Mouse (Mus musculus): ENCODE measurements around the gene Scml4. TPM values are rescaled to one million over a fixed set of nuclear protein-coding genes. Genes with fewer than 3 reads are reported as not detected.

Gene Scml4
- total and polyA plus RNA-seq, 3 experiments = 0.03 to 0.08 TPM; not detected in 1

GRCm38 (mm10) chr10:42859781-42860158, 400 bp upstream of the Scml4 start:
- Histone ChIP-seq H3K27me3 (ENCODE audit: control insufficient read depth in 1 of 2, insufficient read depth in 2 of 2, low read length in 2 of 2) (no peaks in the 10 kb centered on the region; a peak in 1 of 4 replicates), H3K79me2 (ENCODE audit: control insufficient read depth, insufficient read depth, low read length, poor library complexity) (no peaks in the 10 kb centered on the region)
- TF ChIP-seq MYB (IDR thresholded peaks at IDR 0.05; ENCODE audit: low read depth, low read length) = no peak
- TF ChIP-seq GABPA (IDR thresholded peaks at IDR 0.05; ENCODE audit: low read depth, low read length) = no peak
- TF ChIP-seq JUND (IDR thresholded peaks at IDR 0.05; ENCODE audit: low read depth, low read length) = no peak
- no peak for TF ChIP-seq POLR2A (IDR thresholded peaks at IDR 0.05; ENCODE audit: control insufficient read depth in 1 of 2, insufficient read depth in 1 of 2, low read depth in 1 of 2, low read length in 2 of 2, poor library complexity in 1 of 2)
- no peak for TF ChIP-seq CHD1 (IDR thresholded peaks at IDR 0.05; ENCODE audit: low read depth, low read length)
- TF ChIP-seq BHLHE40 (IDR thresholded peaks at IDR 0.05; ENCODE audit: borderline replicate concordance, low read depth, low read length) = no peak
- TF ChIP-seq TBP (IDR thresholded peaks at IDR 0.05; ENCODE audit: low read depth, low read length) = no peak
- no peak for TF ChIP-seq POLR2AphosphoS5 (IDR thresholded peaks at IDR 0.05; ENCODE audit: borderline replicate concordance, low read depth, low read length)
- TF ChIP-seq USF2 (IDR thresholded peaks at IDR 0.05; ENCODE audit: borderline replicate concordance in 1 of 2, insufficient read depth in 1 of 2, low read depth in 1 of 2, low read length in 2 of 2) = no peak
- no peak for TF ChIP-seq MAZ (IDR thresholded peaks at IDR 0.05; ENCODE audit: low read depth, low read length)
- no peak for TF ChIP-seq UBTF (IDR thresholded peaks at IDR 0.05; ENCODE audit: borderline replicate concordance, insufficient read depth, low read depth, low read length)
- no peak for TF ChIP-seq MYC (IDR thresholded peaks at IDR 0.05; ENCODE audit: low read depth, low read length)
- TF ChIP-seq USF1 (IDR thresholded peaks at IDR 0.05; ENCODE audit: low read depth, low read length) = no peak
- no peak for TF ChIP-seq TAL1 (IDR thresholded peaks at IDR 0.05; ENCODE audit: low read length)
- TF ChIP-seq NRF1 (IDR thresholded peaks at IDR 0.05; ENCODE audit: insufficient read depth, low read depth, low read length, poor library complexity, severe bottlenecking) = no peak
- TF ChIP-seq ZKSCAN1 (IDR thresholded peaks at IDR 0.05; ENCODE audit: low read depth, low read length) = no peak
- no peak for TF ChIP-seq ZMIZ1 (IDR thresholded peaks at IDR 0.05; ENCODE audit: low read depth, low read length)
- no peak for TF ChIP-seq ZNF384 (IDR thresholded peaks at IDR 0.05; ENCODE audit: low read depth, low read length)
- TF ChIP-seq ZC3H11A (IDR thresholded peaks at IDR 0.05; ENCODE audit: low read depth, low read length) = no peak
- TF ChIP-seq RCOR1 (IDR thresholded peaks at IDR 0.05; ENCODE audit: low read depth, low read length) = no peak

GRCm38 (mm10) chr10:42861446-42861845, 1.3 kb downstream of the Scml4 start:
- no peaks in the 10 kb centered on the region for H3K9me3 ChIP-seq (replicated peaks; ENCODE audit: insufficient read depth, low read length)
- no peaks in the 10 kb centered on the region; a peak in 1 of 4 replicates for H3K27me3 ChIP-seq (ENCODE audit: control insufficient read depth in 1 of 2, insufficient read depth in 2 of 2, low read length in 2 of 2)
- no peaks in the 10 kb centered on the region for H3K36me3 ChIP-seq (ENCODE audit: control insufficient read depth in 1 of 2, insufficient read depth in 2 of 2, low read length in 2 of 2)
- no peak overlapping the region for H3K9ac ChIP-seq (ENCODE audit: control insufficient read depth, low read depth, low read length, poor library complexity, severe bottlenecking)
- H3K27ac ChIP-seq (ENCODE audit: control insufficient read depth, low read depth, low read length) = no peak overlapping the region
- no peak overlapping the region for H3K4me3 ChIP-seq (ENCODE audit: control insufficient read depth in 1 of 2, insufficient read depth in 1 of 2, low read depth in 2 of 2, low read length in 2 of 2)
- TF ChIP-seq MXI1 (IDR thresholded peaks at IDR 0.05; ENCODE audit: low read depth, low read length) (no peak), ZNF384 (IDR thresholded peaks at IDR 0.05; ENCODE audit: low read depth, low read length) (no peak), HCFC1 (IDR thresholded peaks at IDR 0.05; ENCODE audit: low read depth, low read length) (no peak), USF2 (IDR thresholded peaks at IDR 0.05; ENCODE audit: borderline replicate concordance in 1 of 2, insufficient read depth in 1 of 2, low read depth in 1 of 2, low read length in 2 of 2) (no peak), CHD1 (IDR thresholded peaks at IDR 0.05; ENCODE audit: low read depth, low read length) (no peak), NELFE (IDR thresholded peaks at IDR 0.05; ENCODE audit: low read depth, low read length) (no peak), JUND (IDR thresholded peaks at IDR 0.05; ENCODE audit: low read depth, low read length) (no peak), ZMIZ1 (IDR thresholded peaks at IDR 0.05; ENCODE audit: low read depth, low read length) (no peak), RCOR1 (IDR thresholded peaks at IDR 0.05; ENCODE audit: low read depth, low read length) (no peak), ETS1 (IDR thresholded peaks at IDR 0.05; ENCODE audit: low read depth, low read length) (no peak), RAD21 (IDR thresholded peaks at IDR 0.05; ENCODE audit: low read depth, low read length) (no peak), MYB (IDR thresholded peaks at IDR 0.05; ENCODE audit: low read depth, low read length) (no peak)
- H3K79me2 ChIP-seq (ENCODE audit: control insufficient read depth, insufficient read depth, low read length, poor library complexity) = no peaks in the 10 kb centered on the region
- H3K4me1 ChIP-seq (ENCODE audit: control insufficient read depth in 1 of 2, insufficient read depth in 2 of 2, low read length in 2 of 2) = no peaks in the 10 kb centered on the region; a peak in 1 of 4 replicates
- no peak for DNase-seq (ENCODE audit: low read depth, low spot score)

More at GRCm38 (mm10) chr10:42859781-42860158, 400 bp upstream of the Scml4 start:
- no peaks in the 10 kb centered on the region for H3K9me3 ChIP-seq (replicated peaks; ENCODE audit: insufficient read depth, low read length)
- H3K4me3 ChIP-seq (ENCODE audit: control insufficient read depth in 1 of 2, insufficient read depth in 1 of 2, low read depth in 2 of 2, low read length in 2 of 2) = no peak overlapping the region
- H3K9ac ChIP-seq (ENCODE audit: control insufficient read depth, low read depth, low read length, poor library complexity, severe bottlenecking) = no peak overlapping the region
- DNase-seq (ENCODE audit: low read depth, low spot score) = no peak
- no peaks in the 10 kb centered on the region; a peak in 1 of 4 replicates for H3K4me1 ChIP-seq (ENCODE audit: control insufficient read depth in 1 of 2, insufficient read depth in 2 of 2, low read length in 2 of 2)
- H3K27ac ChIP-seq (ENCODE audit: control insufficient read depth, low read depth, low read length) = no peak overlapping the region
- no peaks in the 10 kb centered on the region for H3K36me3 ChIP-seq (ENCODE audit: control insufficient read depth in 1 of 2, insufficient read depth in 2 of 2, low read length in 2 of 2)

Measured in MEL (cell line).